Mouse (Mus musculus): ENCODE results near the gene Gm9376. TPM values are rescaled to one million over a fixed set of nuclear protein-coding genes. Genes with fewer than 3 reads are reported as not detected.

Gene Gm9376
- total RNA-seq, 1 experiment from 2014 or later = not detected

- no peak for ATAC-seq (replicated peaks in 1 of 2; ENCODE audit: insufficient read depth in 1 of 2, low FRiP score in 2 of 2, low TSS enrichment in 1 of 2, low read depth in 1 of 2, poor library complexity in 2 of 2, severe bottlenecking in 2 of 2)
Observed at GRCm38 (mm10) chr14:118272594-118273555, 6.1 kb downstream of the Gm9376 start.

GRCm38 (mm10) chr14:118277704-118278498 lies 11.1 kb downstream of the Gm9376 start:
- ATAC-seq (replicated peaks in 1 of 2; ENCODE audit: insufficient read depth in 1 of 2, low FRiP score in 2 of 2, low TSS enrichment in 1 of 2, low read depth in 1 of 2, poor library complexity in 2 of 2, severe bottlenecking in 2 of 2) = no peak

- no peak; a peak in 1 of 4 replicates for ATAC-seq (replicated peaks in 1 of 2; ENCODE audit: insufficient read depth in 1 of 2, low FRiP score in 2 of 2, low TSS enrichment in 1 of 2, low read depth in 1 of 2, poor library complexity in 2 of 2, severe bottlenecking in 2 of 2)
Observed at GRCm38 (mm10) chr14:118282272-118282671, 15.5 kb downstream of the Gm9376 start.

- ATAC-seq (replicated peaks in 1 of 2; ENCODE audit: insufficient read depth in 1 of 2, low FRiP score in 2 of 2, low TSS enrichment in 1 of 2, low read depth in 1 of 2, poor library complexity in 2 of 2, severe bottlenecking in 2 of 2) = no peak
Observed at GRCm38 (mm10) chr14:118282917-118283316, 16.2 kb downstream of the Gm9376 start.

GRCm38 (mm10) chr14:118286096-118286495 lies 19.3 kb downstream of the Gm9376 start:
- ATAC-seq (replicated peaks in 1 of 2; ENCODE audit: insufficient read depth in 1 of 2, low FRiP score in 2 of 2, low TSS enrichment in 1 of 2, low read depth in 1 of 2, poor library complexity in 2 of 2, severe bottlenecking in 2 of 2) = no peak

GRCm38 (mm10) chr14:118289133-118289532 lies 22.4 kb downstream of the Gm9376 start:
- peak in 1 of 2 experiments; percentile 21; a peak in 1 of 4 replicates for ATAC-seq (replicated peaks in 1 of 2; ENCODE audit: insufficient read depth in 1 of 2, low FRiP score in 2 of 2, low TSS enrichment in 1 of 2, low read depth in 1 of 2, poor library complexity in 2 of 2, severe bottlenecking in 2 of 2)

GRCm38 (mm10) chr14:118290009-118290408 lies 23.2 kb downstream of the Gm9376 start:
- ATAC-seq (replicated peaks in 1 of 2; ENCODE audit: insufficient read depth in 1 of 2, low FRiP score in 2 of 2, low TSS enrichment in 1 of 2, low read depth in 1 of 2, poor library complexity in 2 of 2, severe bottlenecking in 2 of 2) = peak in 1 of 2 experiments; percentile 14; a peak in 1 of 4 replicates

- no peak for ATAC-seq (replicated peaks in 1 of 2; ENCODE audit: insufficient read depth in 1 of 2, low FRiP score in 2 of 2, low TSS enrichment in 1 of 2, low read depth in 1 of 2, poor library complexity in 2 of 2, severe bottlenecking in 2 of 2)
Observed at GRCm38 (mm10) chr14:118302606-118303005, 35.8 kb downstream of the Gm9376 start.

GRCm38 (mm10) chr14:118304560-118304959 lies 37.8 kb downstream of the Gm9376 start:
- no peak for ATAC-seq (replicated peaks in 1 of 2; ENCODE audit: insufficient read depth in 1 of 2, low FRiP score in 2 of 2, low TSS enrichment in 1 of 2, low read depth in 1 of 2, poor library complexity in 2 of 2, severe bottlenecking in 2 of 2)

- ATAC-seq (replicated peaks in 1 of 2; ENCODE audit: insufficient read depth in 1 of 2, low FRiP score in 2 of 2, low TSS enrichment in 1 of 2, low read depth in 1 of 2, poor library complexity in 2 of 2, severe bottlenecking in 2 of 2) = no peak
Observed at GRCm38 (mm10) chr14:118305951-118306350, 39.2 kb downstream of the Gm9376 start.

- ATAC-seq (replicated peaks in 1 of 2; ENCODE audit: insufficient read depth in 1 of 2, low FRiP score in 2 of 2, low TSS enrichment in 1 of 2, low read depth in 1 of 2, poor library complexity in 2 of 2, severe bottlenecking in 2 of 2) = no peak
Observed at GRCm38 (mm10) chr14:118307060-118307459, 40.3 kb downstream of the Gm9376 start.

GRCm38 (mm10) chr14:118311703-118312102 lies 44.9 kb downstream of the Gm9376 start:
- ATAC-seq (replicated peaks in 1 of 2; ENCODE audit: insufficient read depth in 1 of 2, low FRiP score in 2 of 2, low TSS enrichment in 1 of 2, low read depth in 1 of 2, poor library complexity in 2 of 2, severe bottlenecking in 2 of 2) = no peak

GRCm38 (mm10) chr14:118312664-118313063 lies 45.9 kb downstream of the Gm9376 start:
- ATAC-seq (replicated peaks in 1 of 2; ENCODE audit: insufficient read depth in 1 of 2, low FRiP score in 2 of 2, low TSS enrichment in 1 of 2, low read depth in 1 of 2, poor library complexity in 2 of 2, severe bottlenecking in 2 of 2) = no peak

- ATAC-seq (replicated peaks in 1 of 2; ENCODE audit: insufficient read depth in 1 of 2, low FRiP score in 2 of 2, low TSS enrichment in 1 of 2, low read depth in 1 of 2, poor library complexity in 2 of 2, severe bottlenecking in 2 of 2) = no peak
Observed at GRCm38 (mm10) chr14:118313931-118314330, 47.2 kb downstream of the Gm9376 start.

GRCm38 (mm10) chr14:118317260-118317659 lies 50.5 kb downstream of the Gm9376 start:
- ATAC-seq (replicated peaks in 1 of 2; ENCODE audit: insufficient read depth in 1 of 2, low FRiP score in 2 of 2, low TSS enrichment in 1 of 2, low read depth in 1 of 2, poor library complexity in 2 of 2, severe bottlenecking in 2 of 2) = no peak

Measured in hematopoietic stem cell, adult 5-6 weeks (primary cell).